Mouse (Mus musculus) lung, postnatal 36 days (tissue): ENCODE measurements around the gene Hira.
"Not testable (repeated sequence)": the region's sequence is repeated elsewhere in the genome, so short reads cannot be mapped to it uniquely, and the experiment has no call there.

ENCODE experiments used
- DNase-seq: peaks from one replicate; pipeline ENCODE4 v3.0.0; 2022; ENCODE audit warnings: mixed read lengths

Hira gene

GRCm38 (mm10) chr16:18876442-18877308 is at the start of gene Hira, which contains the start of gene Mrpl40:
TSS of gene Hira (plus strand) at chr16:18877037.
TSS of gene Mrpl40 (minus strand) at chr16:18876862.
- DNase-seq: peak; percentile 97

DNA sequence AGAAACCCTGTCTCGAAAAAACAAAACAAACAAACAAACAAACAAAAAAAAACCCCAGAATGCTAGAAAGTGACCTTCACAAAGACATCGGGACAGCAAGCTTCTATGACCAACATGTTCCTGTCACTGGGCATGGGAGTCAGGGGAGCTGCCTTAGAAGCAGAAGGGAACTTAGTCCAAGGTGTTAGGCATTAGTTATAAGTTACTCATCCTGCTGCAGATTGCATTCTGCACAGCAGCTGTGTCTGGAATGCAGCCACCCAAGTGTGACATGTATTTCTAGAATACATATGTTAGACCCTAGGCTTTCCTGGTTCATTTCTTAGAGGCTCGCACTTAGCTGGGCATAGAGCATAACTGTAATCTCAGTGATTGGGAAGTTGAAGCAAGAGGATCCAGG is 48.2 kb upstream of the Hira start:
- no peak for DNase-seq

DNA sequence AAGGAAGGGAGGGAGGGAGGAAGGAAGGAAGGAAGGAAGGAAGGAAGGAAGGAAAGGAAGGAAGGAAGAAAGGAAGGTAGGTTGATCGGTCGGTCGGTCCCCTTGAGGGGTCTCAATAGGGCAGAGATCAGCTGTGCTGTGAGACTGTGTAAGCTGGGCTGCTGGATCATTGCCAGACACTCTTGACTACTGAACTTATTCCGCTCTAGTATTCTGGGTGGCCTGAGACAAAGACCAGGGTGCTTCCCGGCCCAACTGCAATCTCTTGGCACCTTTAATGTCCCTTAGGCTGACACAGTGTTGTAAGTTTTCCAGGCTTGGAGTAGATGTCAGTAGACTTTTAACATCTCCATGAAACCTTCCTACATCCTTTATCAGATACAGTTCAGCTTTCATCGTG is 47.7 kb upstream of the Hira start:
- no peak for DNase-seq

DNA sequence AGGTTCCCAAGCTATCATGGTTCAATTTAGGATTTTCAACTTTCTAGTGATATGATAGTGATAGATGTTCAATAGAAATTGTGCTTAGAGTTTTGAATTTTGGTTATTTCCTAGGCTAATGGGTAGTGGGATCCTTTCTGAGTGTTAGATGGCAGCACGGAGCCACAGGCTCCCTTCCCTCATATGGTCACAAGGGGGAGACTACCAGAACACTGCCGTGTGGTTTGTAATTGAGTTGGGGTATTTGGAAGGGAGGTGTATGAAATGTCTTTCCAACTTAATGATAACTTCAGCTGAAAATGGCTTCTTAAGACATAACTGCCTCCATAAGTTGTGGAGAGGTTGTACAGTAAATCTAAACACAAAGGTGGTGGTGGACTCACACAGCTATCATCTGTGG is 43.4 kb upstream of the Hira start:
- no peak for DNase-seq

DNA sequence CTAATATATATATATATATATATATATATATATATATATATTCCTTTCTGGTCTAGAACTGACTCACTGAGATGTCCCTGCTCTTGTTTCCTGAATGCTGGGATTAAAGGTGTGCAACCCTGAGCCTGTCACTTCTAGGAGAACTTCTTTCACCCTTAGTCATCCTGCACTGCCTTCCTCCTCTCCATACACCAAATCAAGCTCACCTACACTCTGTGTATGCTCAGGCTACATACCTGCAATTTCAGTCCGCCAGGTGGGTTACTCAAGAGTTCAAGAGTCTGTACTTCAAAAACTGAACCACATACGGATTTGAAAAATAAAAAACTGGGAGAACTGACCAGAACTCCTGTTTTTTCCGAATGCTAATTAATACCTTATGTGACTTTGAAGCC is 40.8 kb upstream of the Hira start:
- DNase-seq: no peak

DNA sequence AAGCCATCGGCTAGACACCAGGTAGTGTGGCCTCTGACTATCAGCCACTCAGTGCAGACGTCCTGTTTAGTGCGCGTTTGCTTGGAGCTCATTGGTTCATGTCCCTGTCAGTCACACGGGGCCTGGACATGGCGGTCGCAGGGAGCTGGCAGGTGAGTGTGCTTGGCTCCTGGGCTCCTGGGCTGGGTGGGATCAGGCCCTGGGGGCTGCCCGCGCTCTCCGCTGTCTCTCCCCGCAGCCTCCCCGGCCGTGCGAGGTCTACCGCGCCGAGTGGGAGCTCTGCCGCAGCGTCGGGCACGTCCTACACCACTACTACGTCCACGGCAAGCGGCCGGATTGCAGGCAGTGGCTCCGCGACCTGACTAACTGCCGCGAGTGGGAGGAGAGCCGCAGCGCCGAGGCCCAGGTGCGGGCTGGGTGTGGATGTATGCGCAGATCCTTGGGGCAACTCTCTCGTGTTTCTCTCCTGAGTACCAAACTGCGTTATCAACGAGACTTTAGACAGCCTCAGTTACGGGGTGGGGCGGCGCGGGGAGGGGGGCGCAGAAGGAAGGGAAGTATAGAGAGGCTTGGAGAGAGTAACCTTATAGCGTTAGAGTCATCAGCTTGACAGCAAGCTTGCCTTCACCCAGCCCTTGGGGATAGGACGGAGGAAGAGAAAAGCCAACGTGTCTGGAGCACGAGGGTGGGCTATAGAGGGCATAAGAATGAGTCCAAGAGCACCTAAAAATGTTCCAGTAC is 40.2 kb upstream of the Hira start, which contains the start of the genes 2510002D24Rik and Gm28539:
TSS of gene 2510002D24Rik (plus strand) at position 111 of the 741 bp plus-strand sequence.
TSS of gene Gm28539 (plus strand) at position 117 of the 741 bp plus-strand sequence.
- peak; percentile 99 for DNase-seq

DNA sequence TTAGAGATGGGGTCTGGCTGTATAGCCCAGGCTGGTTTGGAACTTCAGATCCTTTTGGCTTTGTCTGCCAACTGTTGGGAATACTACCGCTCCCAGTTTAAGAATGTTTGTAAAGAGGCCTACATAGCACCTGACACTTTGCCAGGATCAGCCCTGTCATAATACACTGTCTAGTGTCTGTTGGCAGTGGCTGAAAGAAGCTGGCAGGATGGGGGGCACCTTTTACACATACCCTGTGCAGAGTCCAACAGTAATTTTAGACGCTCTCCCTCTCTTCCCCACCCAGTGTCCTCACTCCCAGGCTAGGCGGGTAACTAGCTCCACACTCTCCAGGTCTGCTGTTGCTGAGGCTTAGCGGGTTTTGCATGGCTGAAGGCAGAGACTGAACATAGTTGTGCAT is 38.5 kb upstream of the Hira start:
- DNase-seq: no peak

DNA sequence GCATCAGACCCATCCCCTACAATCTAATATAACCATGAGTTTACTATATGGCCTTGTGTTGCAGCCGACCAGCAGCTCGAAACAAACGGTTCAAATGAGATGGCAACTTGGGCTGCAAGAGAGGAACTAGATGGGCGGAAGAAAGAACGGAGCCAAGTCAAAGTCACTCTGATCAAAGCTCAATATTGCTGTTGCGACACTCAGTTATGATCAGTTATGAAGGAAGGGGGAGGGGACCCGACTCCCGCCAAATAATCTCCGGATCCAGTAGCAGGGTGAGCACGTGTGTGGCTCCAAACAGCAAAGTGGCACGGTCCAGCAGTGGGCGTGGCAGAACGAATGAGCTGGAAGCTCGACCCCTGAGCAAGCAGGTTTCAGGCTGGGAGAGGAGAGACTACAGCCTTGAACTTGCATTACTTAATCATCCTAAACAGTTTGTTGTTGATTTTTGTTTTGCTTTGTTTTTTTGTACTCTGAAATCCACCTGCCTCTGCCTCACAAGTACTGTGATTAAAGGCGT is 30.5 kb upstream of the Hira start:
- no peak for DNase-seq

DNA sequence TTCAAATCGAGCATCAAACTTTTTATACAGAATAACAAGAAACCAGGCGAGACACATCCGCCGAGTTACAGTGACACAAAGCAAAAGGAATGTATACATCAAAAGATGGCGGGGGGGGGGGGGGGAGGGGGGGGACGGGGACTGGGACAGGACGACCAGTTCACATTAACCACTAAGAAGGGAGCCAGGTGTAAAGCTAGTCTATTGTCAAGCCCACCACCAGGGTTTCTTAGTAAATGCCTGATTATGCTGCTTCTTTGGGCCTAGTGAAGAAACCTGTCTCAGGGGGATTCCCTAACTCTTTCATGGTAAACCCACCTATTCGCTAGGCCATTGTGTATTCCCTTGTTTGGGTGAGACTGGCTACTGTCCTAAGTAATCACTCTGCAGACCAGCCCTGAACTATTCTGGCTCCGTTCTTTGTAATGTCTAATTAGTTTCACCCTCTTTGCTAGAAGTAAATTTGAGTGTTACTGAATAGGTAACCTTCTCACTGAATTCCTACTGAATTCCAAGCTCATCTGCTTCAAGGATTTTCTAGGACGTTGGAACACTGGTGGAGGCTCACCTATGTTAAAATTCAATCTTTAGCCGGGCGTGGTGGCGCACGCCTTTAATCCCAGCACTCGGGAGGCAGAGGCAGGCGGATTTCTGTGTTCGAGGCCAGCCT is 27.2 kb upstream of the Hira start:
- DNase-seq: not testable (repeated sequence)

GRCm38 (mm10) chr16:18858551-18858950 is 18.3 kb upstream of the Hira start:
- peak; percentile 80 for DNase-seq

DNA sequence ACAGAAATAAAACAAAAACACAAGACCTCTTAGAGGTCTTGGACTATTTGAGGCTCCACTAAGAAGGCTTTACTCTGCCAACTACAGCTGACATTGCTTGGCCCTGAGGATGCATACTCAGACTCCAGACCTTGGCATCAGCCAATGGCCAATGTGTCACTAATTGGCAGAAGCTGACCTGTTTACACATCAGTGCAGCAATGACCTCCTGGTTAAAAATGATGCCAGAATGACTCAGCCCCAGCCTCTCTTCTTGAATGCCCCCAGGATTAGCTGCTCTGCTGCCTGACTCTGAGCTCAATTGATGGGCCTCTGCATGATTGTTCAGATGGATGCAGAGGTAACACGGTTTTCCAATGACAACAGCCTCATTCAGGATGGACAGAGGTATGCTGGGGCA is 16.7 kb upstream of the Hira start:
- peak; percentile 25 for DNase-seq

DNA sequence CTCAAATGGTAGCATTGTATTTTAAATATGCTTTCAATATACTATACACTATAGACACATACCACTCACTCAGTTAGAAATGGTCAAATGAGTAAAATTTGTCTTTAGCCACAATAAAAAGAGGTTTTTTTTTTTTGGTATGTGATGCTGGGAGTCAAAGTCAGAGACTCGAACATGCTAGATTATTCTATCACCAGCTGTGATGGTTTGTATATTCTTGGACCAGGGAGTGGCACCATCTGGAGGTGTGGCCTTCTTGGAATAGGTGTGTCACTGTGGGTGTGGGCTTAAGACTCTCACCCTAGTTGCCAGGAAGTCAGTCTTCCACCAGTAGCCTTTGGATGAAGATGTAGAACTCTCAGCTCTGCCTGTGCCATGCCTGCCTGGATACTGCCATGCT is 6.3 kb upstream of the Hira start:
- DNase-seq: not testable (repeated sequence)

DNA sequence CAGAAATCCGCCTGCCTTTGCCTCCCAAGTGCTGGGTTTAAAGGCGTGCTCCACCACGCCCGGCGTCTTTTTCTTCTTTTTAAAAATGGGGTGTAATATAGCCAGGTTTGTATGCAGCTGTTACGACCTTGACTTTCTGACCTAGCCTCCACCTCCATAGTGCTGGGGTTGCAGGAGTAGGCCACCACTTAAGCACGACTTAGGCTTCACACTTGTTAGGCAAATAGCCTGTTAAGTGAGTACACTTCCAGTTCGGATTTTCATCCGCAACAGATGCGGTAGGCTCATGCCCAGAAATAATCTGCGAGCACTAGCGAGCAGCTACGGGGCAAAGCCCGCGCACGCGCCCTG is 771 bp upstream of the Hira start:
- no peak for DNase-seq

DNA sequence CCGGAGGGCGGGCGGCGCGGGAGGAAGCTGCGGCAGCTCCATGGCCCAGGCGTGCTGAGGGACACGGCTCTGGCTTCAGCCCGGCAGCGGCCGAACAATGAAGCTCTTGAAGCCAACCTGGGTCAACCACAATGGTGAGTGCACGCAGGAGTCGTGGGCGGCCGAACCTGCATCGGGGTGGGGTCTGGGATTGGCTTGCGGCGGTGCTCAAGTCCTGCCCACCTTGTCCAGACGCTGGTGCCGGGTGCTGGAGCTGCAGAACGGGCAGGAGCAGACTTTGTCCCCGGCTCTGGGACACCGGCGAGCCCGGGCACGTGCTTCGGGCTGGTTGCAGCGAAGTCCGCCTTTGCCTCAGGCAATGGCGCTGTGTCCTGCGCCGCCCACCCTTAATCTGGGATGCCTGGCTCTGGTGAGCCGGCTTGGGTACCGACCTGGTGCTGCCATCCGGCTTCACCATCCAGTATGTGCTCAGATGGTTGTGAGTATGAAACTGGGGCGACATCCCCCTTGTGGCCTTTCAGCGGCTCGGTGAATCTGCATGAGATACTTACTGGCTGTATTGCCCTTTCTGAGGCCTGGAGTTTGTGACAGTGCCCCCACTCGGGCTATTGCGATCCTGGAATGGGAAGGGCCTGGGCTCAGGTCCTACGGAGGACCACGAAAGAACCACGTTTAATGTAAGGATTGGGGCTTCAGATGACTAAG is 701 bp downstream of the Hira start:
- peak; percentile 46 for DNase-seq

GRCm38 (mm10) chr16:18878091-18878720 is 1.4 kb downstream of the Hira start:
- DNase-seq: no peak

DNA sequence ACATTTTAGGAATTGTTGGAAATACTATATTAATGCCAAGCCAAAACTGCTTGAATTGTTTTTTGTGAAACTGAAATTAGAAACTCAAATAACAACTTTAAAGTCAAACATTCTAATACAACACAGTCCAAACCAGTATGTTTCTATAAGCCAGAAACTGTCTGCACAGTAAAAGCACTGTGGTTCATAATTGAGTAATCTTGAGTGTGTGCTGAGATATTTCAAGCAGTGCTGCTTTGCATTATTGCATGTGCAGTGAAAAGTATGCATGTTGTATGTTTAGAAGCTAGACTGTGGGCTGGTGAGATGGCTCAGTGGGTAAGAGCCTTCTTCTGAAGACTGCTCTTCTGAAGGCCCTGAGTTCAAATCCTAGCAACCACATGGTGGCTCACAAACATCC is 7.2 kb downstream of the Hira start:
- no peak for DNase-seq

- DNase-seq: peak; percentile 39
Observed at GRCm38 (mm10) chr16:18893840-18894372, 17.1 kb downstream of the Hira start.

- no peak for DNase-seq
Observed at GRCm38 (mm10) chr16:18895249-18895648, 18.4 kb downstream of the Hira start.

GRCm38 (mm10) chr16:18896429-18896828 is 19.6 kb downstream of the Hira start:
- peak; percentile 35 for DNase-seq

DNA sequence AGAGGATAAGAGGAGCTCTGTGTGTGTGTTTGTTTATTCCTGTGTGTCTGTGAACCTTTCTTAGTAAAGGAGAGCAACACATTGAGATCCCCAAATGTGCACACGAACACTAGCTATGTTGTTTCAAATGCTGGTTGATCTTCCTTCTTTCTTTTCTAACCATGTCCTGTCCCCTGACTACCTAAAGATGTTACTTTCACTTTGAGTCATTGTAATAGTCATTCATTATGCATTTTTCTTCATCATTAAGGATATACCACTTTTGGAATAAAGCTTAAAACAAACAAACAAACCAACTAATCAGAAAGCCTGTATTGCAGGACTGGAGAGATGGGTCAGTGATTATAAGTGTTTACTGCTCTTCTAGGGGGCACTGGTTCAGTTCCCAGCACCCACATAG is 28.8 kb downstream of the Hira start:
- no peak for DNase-seq

- no peak for DNase-seq
Observed at GRCm38 (mm10) chr16:18916064-18916463, 39.2 kb downstream of the Hira start.

GRCm38 (mm10) chr16:18921771-18922170 is 44.9 kb downstream of the Hira start:
- no peak for DNase-seq
